Mouse (Mus musculus) kidney, adult 2 months (tissue): ENCODE measurements around the gene Cdh1. TPM values are rescaled to one million over a fixed set of nuclear protein-coding genes. Genes with fewer than 3 reads are reported as not detected.
A peak's percentile ranks its signal among the peaks of the same experiment; 100 is the strongest.
"Not testable (repeated sequence)": the region's sequence is repeated elsewhere in the genome, so short reads cannot be mapped to it uniquely, and the experiment has no call there.

Experiments
- DNase-seq: peaks from one replicate; pipeline ENCODE4 v3.0.0; 2021
- H3K27ac ChIP-seq: fragments of 200-500 bp; 2 replicates; pipeline ENCODE4 v1.5.1; 2012; ENCODE audit warnings: low read depth, low read length, control low read depth, inconsistent platforms; ENCODE audit not compliant: insufficient read depth
- H3K27me3 ChIP-seq: fragments of 200-500 bp; replicated peaks from 2 replicates; pipeline ENCODE4 v1.6.1; 2012; ENCODE audit warnings: mild to moderate bottlenecking, moderate library complexity, low read length, inconsistent platforms; ENCODE audit not compliant: control insufficient read depth, insufficient read depth
- H3K36me3 ChIP-seq: fragments of 200-500 bp; 2 replicates; pipeline ENCODE4 v1.6.1; 2012; ENCODE audit warnings: mild to moderate bottlenecking, moderate library complexity, low read length, inconsistent platforms; ENCODE audit not compliant: control insufficient read depth, insufficient read depth
- H3K4me1 ChIP-seq: fragments of 200-500 bp; 2 replicates; pipeline ENCODE4 v1.6.1; 2011; ENCODE audit warnings: low read length; ENCODE audit not compliant: control insufficient read depth, insufficient read depth
- H3K4me3 ChIP-seq: fragments of 200-500 bp; 2 replicates; pipeline ENCODE4 v1.5.1; 2011; ENCODE audit warnings: mild to moderate bottlenecking, low read depth, low read length, control low read depth; ENCODE audit not compliant: insufficient read depth
- CTCF ChIP-seq: fragments of 200-500 bp; conservative IDR thresholded peaks from 2 replicates; pipeline ENCODE4 v1.5.1; 2011; ENCODE audit warnings: low read depth, mild to moderate bottlenecking, control low read depth, low read length, moderate library complexity, mixed read lengths; ENCODE audit not compliant: insufficient read depth, insufficient read length
- POLR2A ChIP-seq: fragments of 200-500 bp; IDR thresholded peaks from one replicate; pipeline ENCODE4 v1.6.1; 2011; ENCODE audit warnings: low read depth, low read length, control low read depth
- WGBS: fragments of 180-500 bp; shearing (Covaris S2); methylation state at CpG from one replicate; pipeline ENCODE4 v1.1.7; 2018; 5-methylcytosine and 5-hydroxymethylcytosine counted together
- polyA plus RNA-seq: library from polyadenylated mRNA; depleted of rRNA; stranded (reverse); fragments of >200 nt; gene quantifications from 2 replicates; pipeline ENCODE4 v1.2.3, GENCODE M21; 2012

Gene Cdh1
- polyA plus RNA-seq, 1 experiment = 68.7 TPM

- Histone ChIP-seq H3K27ac (no peak overlapping the region), H3K36me3 (no peaks in the 10 kb centered on the region), H3K4me3 (no peak overlapping the region), H3K27me3 (no peaks in the 10 kb centered on the region), H3K4me1 (peaks cover 18% of the 10 kb centered on the region; the same call in 1 of the 2 replicates)
- WGBS = 91% methylated on average over 7 of the region's 7 CpGs
- no peak for TF ChIP-seq CTCF
- TF ChIP-seq POLR2A = no peak
- DNase-seq = no peak
Observed at GRCm38 (mm10) chr8:106569006-106569405, 34.1 kb upstream of the Cdh1 start.

- peak; percentile 89 for DNase-seq
- no peak overlapping the region for H3K4me3 ChIP-seq
- peaks cover 18% of the 10 kb centered on the region; the same call in 1 of the 2 replicates for H3K4me1 ChIP-seq
- WGBS = 36% methylated on average over 4 of the region's 4 CpGs
- TF ChIP-seq POLR2A (no peak), CTCF (no peak)
- H3K27me3 ChIP-seq = no peaks in the 10 kb centered on the region
- peak overlapping the region; percentile 84 for H3K27ac ChIP-seq
- no peaks in the 10 kb centered on the region for H3K36me3 ChIP-seq
Observed at GRCm38 (mm10) chr8:106570386-106570785, 32.8 kb upstream of the Cdh1 start.

GRCm38 (mm10) chr8:106571551-106572172 lies 31.5 kb upstream of the Cdh1 start:
- peaks cover 20% of the 10 kb centered on the region; the same call in 1 of the 2 replicates for H3K4me1 ChIP-seq
- DNase-seq = peak; percentile 78
- H3K4me3 ChIP-seq = no peak overlapping the region
- H3K27ac ChIP-seq = no peak overlapping the region
- no peak for TF ChIP-seq CTCF
- no peak for TF ChIP-seq POLR2A
- WGBS = 50% methylated on average over 5 of the region's 5 CpGs
- no peaks in the 10 kb centered on the region for H3K36me3 ChIP-seq
- H3K27me3 ChIP-seq = no peaks in the 10 kb centered on the region

GRCm38 (mm10) chr8:106572175-106572574 lies 31.0 kb upstream of the Cdh1 start:
- WGBS = 34% methylated on average over 1 of the region's 1 CpGs

GRCm38 (mm10) chr8:106573168-106573567 lies 30.0 kb upstream of the Cdh1 start, which contains the start of gene Gm10073:
Gene Gm10073, minus strand, starts transcription at chr8:106573461.
- H3K36me3 ChIP-seq, DNase-seq, H3K27me3 ChIP-seq, H3K27ac ChIP-seq, H3K4me3 ChIP-seq: not testable (repeated sequence)
- 50% methylated on average over 20 of the region's 20 CpGs for WGBS
- peaks cover 25% of the 10 kb centered on the region; the same call in 1 of the 2 replicates for H3K4me1 ChIP-seq

More at GRCm38 (mm10) chr8:106572175-106572574, 31.0 kb upstream of the Cdh1 start:
- not testable (repeated sequence) for H3K27ac ChIP-seq, H3K36me3 ChIP-seq, H3K4me3 ChIP-seq, DNase-seq, H3K27me3 ChIP-seq
- H3K4me1 ChIP-seq = peaks cover 21% of the 10 kb centered on the region; the same call in 1 of the 2 replicates

- 85% methylated on average over 4 of the region's 4 CpGs for WGBS
- no peak overlapping the region for H3K4me3 ChIP-seq
- no peak for DNase-seq
- H3K36me3 ChIP-seq = no peaks in the 10 kb centered on the region
- no peaks in the 10 kb centered on the region for H3K27me3 ChIP-seq
- no peak overlapping the region for H3K27ac ChIP-seq
- H3K4me1 ChIP-seq = peaks cover 25% of the 10 kb centered on the region; the same call in 1 of the 2 replicates
- no peak for TF ChIP-seq POLR2A
- no peak for TF ChIP-seq CTCF
Observed at GRCm38 (mm10) chr8:106574283-106574682, 28.9 kb upstream of the Cdh1 start.

GRCm38 (mm10) chr8:106576849-106577555 lies 26.1 kb upstream of the Cdh1 start:
- H3K36me3 ChIP-seq = no peaks in the 10 kb centered on the region
- WGBS = 20% methylated on average over 6 of the region's 6 CpGs
- peak; percentile 71 for DNase-seq
- 0 out of 2 replicates have a peak overlapping the region, but pooled peaks have one; percentile 25 for H3K27ac ChIP-seq
- peaks cover 12% of the 10 kb centered on the region; the same call in 1 of the 2 replicates for H3K4me1 ChIP-seq
- TF ChIP-seq POLR2A (no peak), CTCF (no peak)
- H3K4me3 ChIP-seq = no peak overlapping the region
- H3K27me3 ChIP-seq = no peaks in the 10 kb centered on the region
